Mouse (Mus musculus) neural tube, embryonic 14.5 days (tissue): ENCODE results near the gene Gm20721. TPM values are rescaled to one million over a fixed set of nuclear protein-coding genes. Genes with fewer than 3 reads are reported as not detected.

Experiments
- ATAC-seq: fragments of 200-750 bp; cut with Nextera tagmentation; 2 replicates; pipeline ENCODE4 v1.8.0; 2017; ENCODE audit warnings: low read depth, mild to moderate bottlenecking, moderate TSS enrichment, moderate library complexity
- H3K27ac ChIP-seq: fragments of 300-500 bp; sonication (generic); 2 replicates; pipeline ENCODE4 v1.5.1; 2014; ENCODE audit warnings: low read depth, mild to moderate bottlenecking, control low read depth, low read length, moderate library complexity, mixed read lengths
- H3K27me3 ChIP-seq: fragments of 300-500 bp; sonication (generic); 2 replicates; pipeline ENCODE4 v1.6.1; 2014; ENCODE audit warnings: low read length; ENCODE audit not compliant: control insufficient read depth, insufficient read depth
- H3K36me3 ChIP-seq: fragments of 300-500 bp; sonication (generic); 2 replicates; pipeline ENCODE4 v1.6.1; 2014; ENCODE audit warnings: low read length, mixed read lengths; ENCODE audit not compliant: control insufficient read depth, insufficient read depth
- H3K4me1 ChIP-seq: fragments of 300-500 bp; sonication (generic); 2 replicates; pipeline ENCODE4 v1.6.1; 2014; ENCODE audit warnings: low read length; ENCODE audit not compliant: control insufficient read depth, insufficient read depth
- H3K4me2 ChIP-seq: fragments of 300-500 bp; sonication (generic); 2 replicates; pipeline ENCODE4 v1.6.1; 2014; ENCODE audit warnings: mild to moderate bottlenecking, low read depth, low read length, control low read depth
- H3K4me3 ChIP-seq: fragments of 300-500 bp; sonication (generic); 2 replicates; pipeline ENCODE4 v1.5.1; 2014; ENCODE audit warnings: low read depth, low read length, control low read depth, mixed read lengths
- H3K9ac ChIP-seq: fragments of 300-500 bp; sonication (generic); replicated peaks from 2 replicates; pipeline ENCODE4 v1.6.1; 2014; ENCODE audit warnings: low read depth, mild to moderate bottlenecking, control low read depth, low read length, mixed read lengths
- H3K9me3 ChIP-seq: fragments of 300-500 bp; sonication (generic); 2 replicates; pipeline ENCODE4 v1.6.1; 2016; ENCODE audit warnings: low read length; ENCODE audit not compliant: control insufficient read depth
- WGBS: fragments of 180-500 bp; shearing (Covaris S2); extraction: QIAGEN DNeasy Blood & Tissue Kit; methylation state at CpG from one replicate; pipeline ENCODE4 v1.1.7; 2014; 5-methylcytosine and 5-hydroxymethylcytosine counted together
- polyA plus RNA-seq: library from polyadenylated mRNA; unstranded; fragments of >200 nt; fragmentation: Nextera tagmentation; extraction: Ambion mirVana; gene quantifications from 2 replicates; pipeline ENCODE4 v1.2.1, GENCODE M21; 2014

Gene Gm20721
- polyA plus RNA-seq, 1 experiment from 2014 or later, result 11.8 TPM

DNA sequence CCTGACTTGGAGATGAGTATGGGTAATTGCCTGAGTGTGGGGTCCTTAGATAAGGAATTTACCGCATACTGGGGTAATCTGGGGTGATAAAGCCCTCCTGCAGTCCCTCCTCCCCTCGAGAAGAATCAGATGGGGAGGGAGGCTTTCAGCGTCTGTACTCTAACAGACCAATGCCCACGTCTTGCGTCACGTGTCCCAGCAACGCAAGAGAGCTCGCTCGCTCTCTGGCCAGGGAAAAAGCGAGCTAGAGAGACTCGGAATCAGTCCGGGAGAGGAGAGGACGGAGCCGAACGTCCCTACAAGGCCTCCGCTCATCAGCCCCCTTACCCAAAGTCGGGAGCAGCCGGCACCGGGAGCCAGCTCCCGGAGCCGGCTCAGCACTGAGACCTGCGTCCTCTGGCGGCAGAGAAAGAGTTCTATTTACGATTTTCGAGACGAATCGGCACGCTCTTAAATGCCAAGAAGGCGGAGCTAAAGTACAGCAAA is 49.4 kb downstream of the Gm20721 start:
- WGBS, result 47% methylated on average over 29 of the region's 29 CpGs
- peaks cover 17% of the 10 kb centered on the region for H3K9me3 ChIP-seq
- H3K4me2 ChIP-seq, result peak overlapping the region; percentile 20; the same call in 1 of the 2 replicates
- no peak overlapping the region for H3K9ac ChIP-seq
- no peak overlapping the region for H3K27ac ChIP-seq
- peaks cover 20% of the 10 kb centered on the region for H3K4me1 ChIP-seq
- no peak for ATAC-seq
- 0 out of 2 replicates have a peak overlapping the region, but pooled peaks have one; percentile 5 for H3K4me3 ChIP-seq
- no peaks in the 10 kb centered on the region for H3K36me3 ChIP-seq
- peaks cover 8% of the 10 kb centered on the region for H3K27me3 ChIP-seq

DNA sequence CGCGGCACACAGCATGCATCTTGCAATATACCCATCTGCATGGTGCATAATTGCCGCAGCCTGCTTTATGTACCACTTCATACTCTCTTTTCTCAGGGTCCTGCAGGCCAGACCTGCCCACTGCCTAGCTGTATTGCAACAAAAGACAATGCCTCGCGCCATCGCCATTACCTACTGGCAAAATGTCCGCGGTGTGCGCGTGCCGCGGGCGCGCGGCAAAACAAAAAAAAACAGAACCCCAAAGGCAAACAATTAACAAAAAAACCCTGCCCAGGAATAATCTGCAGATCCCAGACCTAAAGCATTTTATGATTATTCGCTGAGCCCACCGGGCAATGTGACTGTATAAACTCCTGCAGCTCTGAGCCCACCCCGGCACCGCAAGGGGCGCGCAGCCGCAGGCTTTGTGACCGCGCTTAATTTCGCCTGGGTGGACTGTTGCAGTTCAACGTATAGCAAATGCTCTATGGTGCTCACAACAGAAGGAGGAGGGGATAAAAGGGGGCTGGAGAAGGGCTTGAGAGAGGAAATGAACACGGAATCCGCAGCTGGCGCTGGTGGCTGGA is 50.5 kb downstream of the Gm20721 start:
- no peak for ATAC-seq
- Histone ChIP-seq H3K27ac (no peak overlapping the region), H3K4me2 (peak overlapping the region; percentile 53), H3K27me3 (peaks cover 8% of the 10 kb centered on the region), H3K9ac (no peak overlapping the region), H3K4me1 (peaks cover 28% of the 10 kb centered on the region), H3K9me3 (peaks cover 17% of the 10 kb centered on the region), H3K4me3 (peak overlapping the region; percentile 58), H3K36me3 (no peaks in the 10 kb centered on the region)
- 49% methylated on average over 29 of the region's 29 CpGs for WGBS

GRCm38 (mm10) chr2:174295175-174295899 is 51.2 kb downstream of the Gm20721 start:
- Histone ChIP-seq H3K4me2 (peak overlapping the region; percentile 53), H3K4me1 (peaks cover 29% of the 10 kb centered on the region), H3K36me3 (no peaks in the 10 kb centered on the region), H3K9ac (peak overlapping the region; percentile 62), H3K27me3 (peaks cover 8% of the 10 kb centered on the region), H3K9me3 (peaks cover 16% of the 10 kb centered on the region), H3K27ac (peak overlapping the region; percentile 80), H3K4me3 (peak overlapping the region; percentile 58)
- peak; percentile 93 for ATAC-seq
- WGBS, result 49% methylated on average over 36 of the region's 36 CpGs

DNA sequence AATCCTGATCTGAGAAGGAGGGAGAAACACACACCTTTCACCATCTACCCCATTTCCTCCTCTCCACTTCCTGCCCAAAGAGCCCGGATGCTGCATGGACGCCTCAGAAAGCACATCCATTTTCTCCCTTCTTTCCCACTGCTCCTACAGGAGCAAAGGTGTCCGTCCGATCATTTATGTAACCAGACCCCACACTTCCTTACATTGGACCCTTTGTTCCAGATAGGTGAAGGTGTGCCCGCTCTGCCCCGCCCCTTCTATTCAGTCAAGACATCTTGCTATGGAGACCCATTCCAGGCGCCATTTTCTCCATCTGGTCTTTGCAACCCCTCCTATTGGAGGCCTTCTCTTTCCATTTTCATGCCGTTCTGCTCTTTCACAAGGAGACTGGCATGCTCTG is 52.1 kb downstream of the Gm20721 start:
- peak; percentile 1; the same call in 1 of the 2 replicates for ATAC-seq
- Histone ChIP-seq H3K27ac (peak overlapping the region; percentile 80), H3K4me1 (peaks cover 25% of the 10 kb centered on the region; the same call in 1 of the 2 replicates)

GRCm38 (mm10) chr2:174291662-174292030 is 54.9 kb downstream of the Gm20721 start:
- Histone ChIP-seq H3K9ac (no peak overlapping the region; the same call in 1 of the 2 replicates), H3K27ac (no peak overlapping the region), H3K36me3 (no peaks in the 10 kb centered on the region), H3K4me1 (peaks cover 18% of the 10 kb centered on the region; the same call in 1 of the 2 replicates), H3K27me3 (peaks cover 3% of the 10 kb centered on the region; the same call in 1 of the 2 replicates), H3K4me2 (peak overlapping the region; percentile 46), H3K4me3 (peak overlapping the region; percentile 22), H3K9me3 (0 out of 2 replicates have a peak, but pooled peaks cover 3% of the 10 kb centered on the region)
- ATAC-seq, result 0 out of 2 replicates have a peak, but pooled peaks have one; percentile 10
- WGBS, result 20% methylated on average over 2 of the region's 2 CpGs

More for the DNA sequence above, 52.1 kb downstream of the Gm20721 start:
- Histone ChIP-seq H3K4me2 (peak overlapping the region; percentile 53), H3K9ac (peak overlapping the region; percentile 62), H3K4me3 (peak overlapping the region; percentile 58), H3K9me3 (peaks cover 11% of the 10 kb centered on the region), H3K27me3 (peaks cover 8% of the 10 kb centered on the region), H3K36me3 (no peaks in the 10 kb centered on the region)
- WGBS, result 50% methylated on average over 8 of the region's 8 CpGs

GRCm38 (mm10) chr2:174291029-174291661 is 55.4 kb downstream of the Gm20721 start:
- ATAC-seq, result no peak
- 0 out of 2 replicates have a peak, but pooled peaks cover 1% of the 10 kb centered on the region for H3K9me3 ChIP-seq
- H3K4me3 ChIP-seq, result peak overlapping the region; percentile 22
- peaks cover 18% of the 10 kb centered on the region; the same call in 1 of the 2 replicates for H3K4me1 ChIP-seq
- H3K27me3 ChIP-seq, result peaks cover 7% of the 10 kb centered on the region
- H3K27ac ChIP-seq, result no peak overlapping the region
- WGBS, result 57% methylated on average over 8 of the region's 8 CpGs
- H3K4me2 ChIP-seq, result peak overlapping the region; percentile 46
- H3K9ac ChIP-seq, result no peak overlapping the region; the same call in 1 of the 2 replicates
- H3K36me3 ChIP-seq, result no peaks in the 10 kb centered on the region

- 43% methylated on average over 12 of the region's 12 CpGs for WGBS
- H3K27ac ChIP-seq, result no peak overlapping the region
- H3K36me3 ChIP-seq, result peaks cover 14% of the 10 kb centered on the region; the same call in 1 of the 2 replicates
- peaks cover 18% of the 10 kb centered on the region; the same call in 1 of the 2 replicates for H3K4me1 ChIP-seq
- no peak overlapping the region for H3K9ac ChIP-seq
- no peak overlapping the region for H3K4me3 ChIP-seq
- H3K4me2 ChIP-seq, result no peak overlapping the region
- ATAC-seq, result no peak
- H3K9me3 ChIP-seq, result peaks cover 7% of the 10 kb centered on the region; the same call in 1 of the 2 replicates
- peaks cover 14% of the 10 kb centered on the region for H3K27me3 ChIP-seq
Observed at GRCm38 (mm10) chr2:174288673-174289430, 57.7 kb downstream of the Gm20721 start.

GRCm38 (mm10) chr2:174287921-174288320 is 58.6 kb downstream of the Gm20721 start:
- 32% methylated on average over 7 of the region's 7 CpGs for WGBS
- H3K27me3 ChIP-seq, result peaks cover 17% of the 10 kb centered on the region
- H3K27ac ChIP-seq, result no peak overlapping the region
- no peak overlapping the region for H3K9ac ChIP-seq
- peaks cover 15% of the 10 kb centered on the region; the same call in 1 of the 2 replicates for H3K36me3 ChIP-seq
- no peak for ATAC-seq
- peaks cover 7% of the 10 kb centered on the region; the same call in 1 of the 2 replicates for H3K9me3 ChIP-seq
- no peak overlapping the region for H3K4me2 ChIP-seq
- no peak overlapping the region for H3K4me3 ChIP-seq
- H3K4me1 ChIP-seq, result peaks cover 20% of the 10 kb centered on the region; the same call in 1 of the 2 replicates
